Mouse (Mus musculus) c-Kit-positive CD71-negative TER-119-negative erythroid progenitor cells, embryonic 14.5 days (primary cell): ENCODE results near the gene 4921536K21Rik.

Experiments used
- DNase-seq: peaks from one replicate; pipeline ENCODE4 v3.0.0-alpha.2; 2013; ENCODE audit warnings: low read depth

Gene 4921536K21Rik

DNA sequence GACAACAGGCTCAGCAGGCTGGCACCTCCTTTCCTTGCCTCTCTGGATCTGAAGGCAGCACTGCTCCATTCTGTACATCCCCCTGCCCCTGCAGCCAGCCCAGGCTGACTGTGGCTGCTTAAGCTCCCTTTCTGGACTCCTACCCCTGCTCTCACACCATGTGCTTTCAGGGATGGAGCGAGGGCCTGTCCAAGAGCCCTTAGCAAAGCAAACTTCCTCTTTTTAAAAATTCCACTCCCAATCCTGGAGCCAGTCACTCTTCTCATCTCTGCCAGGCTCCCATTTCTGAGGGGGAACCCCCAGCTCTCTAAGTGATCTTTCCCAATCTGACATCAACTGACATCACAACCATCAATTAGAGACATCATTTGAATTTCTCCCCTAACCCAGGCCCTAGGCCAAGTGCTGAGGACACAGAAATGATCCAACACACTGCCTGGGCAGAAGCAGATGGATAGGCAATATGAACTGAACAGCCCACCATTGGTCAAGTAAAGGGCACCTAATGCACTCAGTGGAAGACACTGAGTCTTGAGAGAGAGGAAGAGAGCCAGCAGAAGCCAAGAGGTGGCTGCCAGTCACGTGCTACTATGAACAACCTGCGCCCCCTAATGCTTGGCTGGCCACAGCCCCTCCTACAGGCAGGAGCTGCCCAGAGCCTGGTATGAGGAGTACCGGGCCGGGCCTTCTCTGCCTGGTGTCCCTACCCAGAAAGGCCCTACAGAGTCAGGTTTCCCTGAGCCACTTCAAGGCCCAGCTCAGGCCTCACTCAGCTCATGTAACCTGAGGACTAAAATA lies 15.8 kb upstream of the 4921536K21Rik start:
- DNase-seq, result no peak

DNA sequence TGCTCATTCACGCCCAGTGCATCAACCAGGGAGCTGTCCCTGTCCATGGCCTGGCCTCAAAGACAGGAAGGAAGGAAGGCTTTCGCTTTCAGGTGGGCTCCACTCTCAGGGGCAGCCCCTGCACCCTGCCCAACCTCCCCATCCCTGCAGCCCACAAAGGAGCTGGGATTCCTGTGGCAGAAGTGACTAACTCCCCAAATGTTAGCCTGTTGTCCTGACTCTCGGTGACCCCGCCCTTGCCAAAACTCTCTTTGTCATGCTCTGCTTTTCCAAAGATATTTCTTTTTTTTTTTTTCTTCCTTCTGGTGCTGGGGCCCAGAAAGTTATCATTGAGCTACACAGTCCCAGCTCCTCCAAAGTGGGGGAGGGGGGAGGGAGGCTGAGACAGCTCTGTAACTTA lies 14.3 kb upstream of the 4921536K21Rik start:
- no peak for DNase-seq

DNA sequence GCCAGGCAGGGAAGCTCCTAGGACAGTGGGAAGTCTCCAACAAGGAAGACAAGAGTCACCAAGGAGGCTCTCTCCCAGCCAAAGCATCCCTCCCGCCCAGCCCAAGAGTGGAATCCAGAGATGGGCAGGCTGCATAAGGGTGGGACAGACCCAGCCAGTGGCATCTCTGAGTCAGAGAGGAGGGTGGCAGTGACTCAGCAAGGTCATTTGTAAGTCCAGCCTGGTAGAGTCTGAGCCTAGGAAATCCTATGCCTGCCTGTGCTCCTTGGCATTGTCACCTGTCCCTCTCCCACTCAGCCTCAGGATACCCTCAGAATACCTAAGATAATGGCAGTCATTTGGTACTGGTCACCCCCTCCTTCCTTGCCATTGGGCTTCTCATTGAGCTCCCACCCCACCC lies 10.5 kb upstream of the 4921536K21Rik start:
- DNase-seq, result no peak

DNA sequence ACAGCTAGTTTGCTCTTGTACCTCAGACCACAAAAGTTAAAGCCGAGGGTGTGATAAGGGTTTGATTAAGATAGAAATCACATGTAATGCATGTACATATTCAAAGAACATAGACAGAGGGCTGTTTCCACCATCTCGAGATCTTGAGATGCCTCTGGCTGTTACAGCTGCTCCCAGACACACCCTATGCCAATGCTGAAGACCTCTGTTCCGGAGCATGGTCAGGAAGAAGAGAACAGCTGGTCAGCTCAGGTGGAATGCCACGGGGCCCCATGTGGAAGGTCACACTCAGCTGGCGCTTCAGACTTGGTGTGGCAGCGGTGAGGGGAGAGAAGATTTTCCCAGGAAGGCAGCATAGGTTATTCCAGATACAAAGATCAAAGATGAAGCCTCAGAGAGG lies 9.8 kb upstream of the 4921536K21Rik start:
- DNase-seq, result no peak

DNA sequence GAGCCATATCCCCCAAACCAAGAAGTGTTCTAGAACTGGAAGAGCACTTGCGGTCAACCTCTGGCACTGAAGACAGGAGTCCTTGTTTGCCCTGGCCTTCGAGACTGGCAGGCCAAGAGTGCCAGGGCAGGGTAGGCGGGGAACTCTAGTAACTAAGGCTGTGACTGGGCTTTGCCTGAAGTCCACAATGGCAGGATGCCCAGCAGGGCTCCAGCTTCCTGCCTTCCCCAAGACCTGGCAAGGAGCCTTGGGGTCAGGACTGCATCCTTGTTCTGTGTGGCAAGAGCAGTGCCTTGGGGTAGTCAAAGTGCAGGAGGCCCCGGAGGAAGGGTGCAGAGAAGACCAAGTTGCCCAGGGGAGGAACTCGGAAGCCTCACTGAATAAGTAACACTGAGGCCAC lies 8.1 kb upstream of the 4921536K21Rik start:
- no peak for DNase-seq

DNA sequence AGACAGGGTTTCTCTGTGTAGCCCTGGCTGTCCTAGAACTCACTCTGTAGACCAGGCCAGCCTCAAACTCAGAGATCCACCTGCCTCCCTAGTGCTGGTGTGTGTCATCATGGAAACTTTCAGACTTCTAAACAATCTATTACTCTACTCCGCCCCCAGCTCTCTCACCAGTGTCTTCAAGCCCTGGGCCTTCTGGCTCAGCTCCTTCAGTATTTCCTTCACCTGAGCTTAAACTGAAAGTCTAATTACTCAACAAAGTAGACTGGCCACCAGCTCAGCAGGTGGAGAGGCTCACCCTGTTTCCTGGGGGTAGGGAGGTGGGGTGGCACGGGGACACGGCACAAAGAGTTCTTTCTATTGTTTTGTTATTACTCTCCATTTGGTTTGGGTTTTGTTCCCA lies 7.6 kb upstream of the 4921536K21Rik start:
- DNase-seq, result no peak

DNA sequence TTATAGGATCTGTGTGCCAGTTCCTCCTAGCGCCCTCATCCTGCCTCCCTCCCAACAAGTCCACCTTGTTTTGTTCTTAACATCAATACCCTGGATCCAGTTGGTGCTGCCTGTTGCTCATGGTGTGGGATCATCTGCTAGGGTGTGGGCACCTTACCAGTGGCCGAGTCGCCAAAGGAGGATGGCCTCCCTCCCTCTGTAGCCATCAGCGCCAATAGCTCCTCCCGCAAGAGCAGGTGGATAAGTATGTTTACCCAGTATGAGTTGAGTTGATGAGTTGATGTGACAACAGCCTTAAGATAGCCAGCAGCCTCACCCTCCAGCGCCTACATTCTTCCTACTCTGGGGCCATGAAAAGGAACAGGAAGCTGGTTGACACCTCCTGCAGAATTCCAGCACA lies 5.4 kb upstream of the 4921536K21Rik start:
- DNase-seq, result no peak

DNA sequence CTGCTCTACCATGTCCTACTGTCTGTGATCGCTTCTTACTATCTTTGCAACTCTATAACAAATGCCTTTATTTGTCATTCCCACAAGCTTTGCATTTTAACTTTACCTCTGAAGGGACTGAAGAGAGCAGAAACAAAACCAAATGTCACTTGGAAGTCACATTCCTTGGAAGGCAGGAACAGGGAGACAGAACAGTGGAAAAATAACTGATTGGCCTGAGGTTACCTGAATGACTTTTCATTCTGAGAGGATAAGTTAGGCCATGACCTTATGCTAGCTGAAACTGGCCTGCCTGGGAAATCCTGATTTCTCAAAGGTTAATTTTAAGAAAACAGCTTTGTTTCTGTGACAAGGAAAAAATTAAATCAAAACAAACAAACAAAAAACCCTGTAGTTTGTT lies 1.0 kb upstream of the 4921536K21Rik start:
- no peak for DNase-seq

DNA sequence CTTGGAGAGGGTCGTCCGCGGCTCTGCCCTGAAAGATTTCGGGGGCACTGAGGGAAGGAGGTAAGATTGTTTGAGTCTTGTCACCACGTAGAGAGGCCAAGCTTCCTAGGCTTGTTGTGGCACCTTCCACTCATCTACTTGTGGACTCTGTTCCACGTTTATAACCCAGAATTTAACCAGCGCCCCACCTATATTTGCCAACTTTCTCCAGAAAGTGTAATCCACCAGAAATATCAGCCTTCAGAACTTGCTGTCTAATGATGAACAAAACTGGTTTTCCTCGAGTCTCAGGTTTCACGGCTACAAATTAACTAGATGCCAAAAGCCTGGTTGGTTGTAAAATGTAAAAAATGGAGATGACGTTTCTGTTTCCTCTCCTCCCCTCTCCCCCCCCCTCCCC lies 560 bp upstream of the 4921536K21Rik start:
- no peak for DNase-seq

DNA sequence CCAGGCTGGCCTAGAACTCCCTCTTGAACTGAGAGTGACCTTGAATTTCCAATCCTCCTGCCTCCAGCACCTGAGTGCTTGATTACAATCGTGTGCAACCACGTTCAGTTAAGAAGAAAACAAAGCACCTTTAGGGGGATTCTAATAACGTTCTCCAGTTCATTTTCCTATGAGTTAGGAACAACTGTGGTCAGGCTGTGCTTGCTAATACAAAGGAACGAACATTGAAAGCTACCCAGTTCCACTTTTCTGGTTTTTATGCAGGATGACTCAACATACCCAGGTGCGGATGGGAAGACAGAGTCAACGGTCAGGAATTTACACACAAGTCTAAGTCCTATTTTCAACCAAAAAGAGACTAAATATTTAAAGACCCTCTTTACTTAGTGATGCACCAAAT lies 928 bp downstream of the 4921536K21Rik start:
- no peak for DNase-seq

DNA sequence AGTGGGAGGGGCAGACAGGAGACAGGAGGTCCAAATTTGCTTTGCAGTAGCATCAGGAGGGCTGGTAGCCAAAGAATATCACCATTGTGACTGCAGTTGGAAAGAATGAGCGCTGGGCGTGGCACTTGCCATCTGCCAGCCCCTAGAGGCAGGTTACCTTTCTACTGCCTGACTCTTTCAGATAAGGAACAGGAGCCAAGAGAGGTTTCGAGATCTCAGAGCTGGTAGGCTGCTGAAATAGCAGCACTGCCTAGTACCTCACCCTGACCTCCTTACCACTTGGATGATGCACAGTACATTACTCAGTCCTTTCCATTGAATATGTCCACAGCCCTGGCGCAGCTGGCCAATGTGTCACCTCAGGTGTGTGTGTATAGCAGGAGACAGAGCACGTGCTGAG lies 7.6 kb downstream of the 4921536K21Rik start:
- no peak for DNase-seq

DNA sequence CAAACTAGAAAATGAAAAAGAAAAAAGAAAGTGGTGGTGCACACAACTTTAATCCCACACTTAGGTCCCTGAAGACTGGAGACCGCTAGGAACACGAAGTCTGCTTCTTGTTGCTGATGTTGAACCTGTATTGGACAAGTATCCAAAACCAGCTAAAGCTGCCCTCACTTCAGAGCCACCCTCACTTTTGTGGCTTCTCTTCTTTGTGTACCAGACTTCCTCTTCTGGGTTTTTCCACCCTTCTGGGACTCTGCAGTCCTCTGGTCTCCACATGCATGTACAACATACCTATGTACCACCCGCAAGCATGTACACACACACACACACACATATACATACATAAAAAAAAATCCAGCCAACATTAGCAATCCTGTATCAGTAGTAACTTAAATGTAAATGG lies 11.2 kb downstream of the 4921536K21Rik start:
- DNase-seq, result no peak

DNA sequence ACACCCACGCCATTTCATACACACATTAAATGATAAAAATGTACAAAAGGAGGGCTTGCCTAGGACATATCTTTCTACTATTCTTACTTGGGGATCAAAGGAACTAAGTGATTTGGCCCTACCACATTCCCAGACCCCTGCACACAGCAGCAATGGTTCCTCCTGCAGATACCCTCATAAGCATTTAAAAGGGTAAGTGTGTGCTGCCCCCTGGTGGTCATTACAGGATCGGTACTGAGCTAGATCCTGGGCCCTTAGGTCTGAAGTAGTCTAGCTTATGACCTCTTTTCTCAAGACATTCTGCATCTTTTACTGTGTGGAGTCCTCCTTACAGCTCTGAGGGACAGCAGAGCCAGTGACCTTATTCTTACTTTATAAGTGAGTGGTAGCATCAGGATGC lies 15.1 kb downstream of the 4921536K21Rik start:
- DNase-seq, result peak; percentile 75

DNA sequence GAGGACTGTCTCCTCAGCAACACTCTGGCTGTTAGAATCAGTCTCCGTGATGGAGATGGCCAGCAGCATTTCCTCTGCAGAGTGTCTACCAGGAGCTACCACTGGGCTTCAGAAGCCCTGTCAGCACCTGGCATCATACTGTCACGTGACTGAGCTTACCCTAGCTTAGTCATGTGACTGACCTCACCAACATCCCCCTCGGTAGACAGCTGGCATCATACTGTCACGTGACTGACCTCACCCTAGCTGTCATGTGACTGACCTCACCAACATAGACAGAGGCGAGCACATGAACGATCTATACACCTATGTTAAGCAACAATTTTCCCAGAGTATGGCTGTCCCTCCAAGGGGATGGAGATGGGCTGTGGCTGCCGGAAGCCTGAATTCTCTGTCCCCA lies 16.2 kb downstream of the 4921536K21Rik start:
- DNase-seq, result no peak

DNA sequence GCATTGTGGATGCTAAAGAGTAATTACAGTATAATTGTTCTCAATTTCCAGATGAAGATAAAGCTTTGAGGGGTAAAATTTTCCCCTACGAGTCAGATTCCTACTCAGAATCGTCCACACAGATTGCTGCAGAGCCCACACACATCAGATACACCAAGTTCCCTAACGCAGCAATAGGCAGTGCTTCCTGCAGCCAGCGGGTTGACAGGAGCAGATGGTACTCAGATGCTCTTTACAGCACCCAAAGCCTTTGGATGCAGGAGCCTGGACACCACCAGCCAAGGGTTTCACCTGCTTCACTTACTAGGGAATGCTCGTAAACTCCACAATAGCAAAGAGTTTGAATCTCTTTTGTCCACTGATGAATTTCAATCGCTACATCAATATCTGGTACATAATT lies 18.5 kb downstream of the 4921536K21Rik start:
- no peak for DNase-seq

DNA sequence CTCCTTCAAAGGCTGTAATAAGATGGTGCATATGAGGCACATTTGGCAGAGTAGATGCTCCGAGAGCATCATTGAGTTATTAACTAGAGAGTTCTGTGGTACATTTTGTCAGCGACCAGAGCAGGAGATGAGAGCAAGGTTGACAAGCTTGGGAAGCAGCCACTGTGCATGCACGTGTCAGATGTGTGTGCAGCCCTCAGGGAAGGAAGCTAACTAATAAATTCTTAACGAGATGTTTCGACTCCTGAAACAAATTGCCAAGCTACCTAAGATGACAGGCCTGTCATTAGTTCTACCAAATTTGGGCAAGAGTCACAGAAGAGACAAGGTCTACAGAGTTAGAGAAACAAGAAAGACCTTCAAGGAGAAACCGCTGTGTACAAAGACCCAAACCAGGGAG lies 30.6 kb downstream of the 4921536K21Rik start:
- DNase-seq, result no peak

DNA sequence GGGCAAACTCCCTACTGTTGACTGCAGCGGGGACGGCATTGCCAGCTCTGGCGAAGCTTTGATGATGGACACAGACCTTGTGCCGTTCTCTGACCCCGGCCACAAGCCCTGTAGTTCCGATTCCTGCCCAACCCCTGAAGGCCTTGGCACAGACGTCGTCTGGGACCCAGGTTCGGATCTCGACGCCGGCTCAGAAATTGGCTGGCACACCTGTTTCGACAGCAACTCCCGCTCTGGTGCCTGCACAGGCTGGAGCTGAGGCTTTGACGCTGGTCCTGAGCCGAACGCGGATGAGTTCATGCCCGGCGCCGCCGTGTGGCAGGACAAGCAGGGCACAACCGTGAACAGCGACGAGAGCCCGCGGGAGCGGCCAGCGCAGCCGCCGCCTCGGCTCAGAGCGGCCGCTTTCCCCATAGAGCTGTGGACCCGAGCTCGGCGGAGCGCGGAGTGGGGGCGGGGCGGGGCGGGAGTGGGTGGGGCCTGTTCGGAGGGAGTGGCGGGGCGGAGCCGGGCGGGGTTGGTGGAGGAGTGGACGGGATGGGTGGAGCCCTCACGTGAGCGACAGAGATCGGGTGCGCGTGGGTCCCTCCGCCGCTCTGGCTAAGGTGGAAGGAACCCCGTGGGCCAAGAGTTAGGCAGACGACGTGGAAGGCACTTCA lies 31.3 kb downstream of the 4921536K21Rik start, which contains the start of gene Osbp2:
TSS of gene Osbp2 (minus strand) at position 450 of the 659 bp plus-strand sequence.
- peak; percentile 41 for DNase-seq

DNA sequence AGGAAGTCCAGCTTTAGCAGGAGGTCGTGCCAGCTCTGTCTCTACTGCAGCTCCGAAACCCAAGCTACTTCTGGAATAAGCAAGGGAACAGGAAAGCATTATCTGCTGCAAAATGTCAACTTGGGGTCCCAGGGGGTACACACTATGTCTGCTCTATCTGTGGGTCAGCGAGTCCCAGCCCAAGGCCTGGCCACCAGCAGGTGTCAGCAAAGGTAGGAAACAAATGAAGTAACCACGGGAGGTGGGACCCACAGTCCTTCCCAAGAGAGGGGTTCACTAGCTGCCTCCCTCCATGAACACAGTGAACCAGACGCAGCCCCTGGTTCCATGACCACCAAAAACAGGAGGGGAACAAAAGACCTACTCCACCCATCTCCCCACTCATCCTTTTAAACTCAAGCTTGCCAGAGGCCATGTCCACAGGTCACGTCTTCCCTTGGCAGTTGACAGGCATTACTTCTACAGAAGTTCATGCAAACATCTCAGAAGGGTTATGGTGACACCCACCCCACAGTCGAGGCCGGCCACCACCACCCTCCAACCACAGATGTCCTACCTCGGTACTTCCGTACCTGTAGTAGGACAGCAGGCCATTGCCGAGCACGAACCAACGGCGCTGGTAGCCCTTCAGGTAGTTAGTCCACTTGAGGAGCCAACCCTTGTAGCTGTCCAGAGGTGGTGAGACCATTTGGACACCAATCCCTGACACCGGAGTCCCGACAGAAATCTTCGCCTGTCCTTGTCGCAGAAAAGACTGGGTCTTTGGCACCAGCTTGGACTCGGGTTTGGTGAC lies 32.0 kb downstream of the 4921536K21Rik start:
- no peak for DNase-seq

DNA sequence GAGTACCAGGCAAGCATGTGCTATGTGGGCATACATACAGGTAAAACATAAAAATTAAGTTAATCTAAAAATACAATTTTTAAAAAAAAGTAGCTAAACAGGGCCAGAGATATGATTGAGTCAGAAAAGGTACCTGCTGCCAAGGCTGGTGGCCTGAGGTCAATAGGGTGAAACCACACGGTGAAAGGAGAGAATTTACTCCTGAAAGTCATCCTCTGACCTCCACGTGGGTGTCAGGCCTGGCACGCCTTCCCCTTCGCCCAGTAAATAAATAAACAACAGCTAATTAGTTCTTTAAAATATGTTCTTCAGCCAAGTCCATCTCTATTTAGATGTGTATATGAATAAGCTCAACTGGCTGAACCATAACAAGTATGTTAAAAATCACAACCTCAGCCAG lies 34.5 kb downstream of the 4921536K21Rik start:
- DNase-seq, result no peak

DNA sequence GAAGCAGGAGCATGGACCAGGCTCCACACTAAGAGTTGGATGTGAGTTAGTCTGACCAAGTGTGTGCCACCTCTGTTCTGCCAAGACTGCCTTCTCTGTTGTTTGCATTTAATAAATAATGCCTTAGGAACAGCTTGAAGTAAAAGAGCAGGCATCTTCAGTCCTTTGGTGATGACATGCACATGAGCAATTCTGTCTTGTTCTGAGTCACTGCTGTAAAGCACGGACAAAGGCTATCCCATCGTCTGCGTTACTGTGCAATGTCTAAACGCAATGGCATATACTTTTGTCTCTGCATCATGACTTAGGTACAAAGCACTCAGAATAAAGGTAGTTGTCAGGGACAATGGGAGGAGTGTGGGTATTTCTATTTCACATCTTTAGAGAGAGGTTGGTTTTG lies 35.1 kb downstream of the 4921536K21Rik start:
- DNase-seq, result no peak

DNA sequence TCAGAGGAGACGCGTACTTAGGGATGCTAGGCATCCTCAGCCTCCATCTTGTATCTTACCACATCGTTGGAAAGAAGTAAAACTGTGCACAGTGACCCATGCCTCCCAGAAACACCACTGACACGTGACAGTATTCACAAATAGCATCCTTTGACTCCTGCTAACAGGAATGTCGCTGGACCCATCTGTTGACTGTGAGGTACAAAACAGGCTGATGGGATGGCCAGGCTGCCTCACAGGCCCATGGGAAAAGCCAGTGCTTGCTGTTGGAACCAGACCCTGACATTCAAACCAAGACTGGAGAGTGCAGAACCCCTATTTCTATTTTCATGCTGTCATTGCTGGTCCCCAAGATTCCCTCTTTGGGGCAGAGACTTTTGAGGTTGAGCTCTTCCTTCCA lies 37.0 kb downstream of the 4921536K21Rik start:
- no peak for DNase-seq

DNA sequence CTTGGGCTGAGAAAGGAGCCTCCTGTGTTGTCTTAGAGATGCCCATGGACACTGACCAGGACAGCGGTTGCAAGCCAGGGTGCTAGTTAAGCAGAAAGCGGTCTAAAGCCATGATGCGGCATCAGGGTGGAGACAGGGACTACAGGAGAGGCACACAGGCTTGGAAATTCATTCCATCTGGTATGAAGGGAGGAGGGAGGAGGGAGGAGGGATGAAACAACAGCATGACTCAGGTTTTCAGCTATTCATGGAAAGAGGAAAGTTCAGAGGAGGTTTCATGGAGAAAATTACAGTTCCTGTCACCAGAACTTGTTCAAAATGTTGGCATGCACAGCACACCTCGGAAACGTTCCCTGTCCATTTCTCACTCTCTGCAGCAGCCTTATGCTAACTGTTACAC lies 39.1 kb downstream of the 4921536K21Rik start:
- no peak for DNase-seq

DNA sequence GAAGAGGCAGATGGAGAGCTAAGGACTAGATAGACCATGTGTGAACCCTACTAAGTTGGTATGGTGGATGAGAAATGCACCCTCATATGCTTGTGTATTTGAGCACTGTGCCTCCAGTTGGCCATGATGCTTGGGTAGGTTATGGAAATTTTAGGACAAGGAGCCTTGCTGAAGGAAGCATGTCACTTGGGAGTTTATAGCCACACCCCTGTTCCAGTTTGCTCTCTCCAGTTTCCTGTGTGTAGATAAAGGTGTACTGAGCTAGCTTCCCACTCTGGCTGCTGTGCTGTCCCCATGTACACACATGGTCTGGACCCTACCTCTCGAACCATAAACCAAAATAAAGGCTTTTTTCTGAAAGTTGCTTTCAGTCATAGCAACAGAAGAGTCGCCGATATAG lies 40.7 kb downstream of the 4921536K21Rik start:
- no peak for DNase-seq
